Mouse (Mus musculus) left cerebral cortex, adult 2 months (tissue): ENCODE measurements around the gene Nploc4. TPM values are rescaled to one million over a fixed set of nuclear protein-coding genes. Genes with fewer than 3 reads are reported as not detected.

Experiments
- DNase-seq, 2 experiments: peaks; one replicate each; pipeline ENCODE4 v3.0.0; 2021 to 2022; ENCODE audit warnings: low spot score in 2 of 2, mixed read lengths in 1 of 2; ENCODE audit errors: extremely low spot score in 1 of 2
- H3K27ac ChIP-seq: fragments of 200-600 bp; 2 replicates; pipeline ENCODE4 v1.8.1; 2022
- H3K4me3 ChIP-seq: fragments of 200-600 bp; 2 replicates; pipeline ENCODE4 v1.8.1; 2022
- CTCF ChIP-seq: fragments of 200-600 bp; IDR thresholded peaks from 2 replicates; pipeline ENCODE4 v1.8.1; 2022; ENCODE audit warnings: antibody characterized with exemption, mild to moderate bottlenecking, moderate library complexity
- intact Hi-C: fragments of 180-260 bp; cut with DNase I; formaldehyde crosslinking; loops from one replicate; pipeline ENCODE4 v1.15.1; 2025
- total RNA-seq, 2 experiments: library from RNA; stranded (reverse); gene quantifications; 2 replicates each; pipeline ENCODE4 v1.2.3; 2021

Gene Nploc4
- total RNA-seq, 2 experiments from 2014 or later, result 70.9 to 72.4 TPM

GRCm38 (mm10) chr11:120376302-120377160 lies 61.0 kb downstream of the Nploc4 start:
- no peak for TF ChIP-seq CTCF
- Histone ChIP-seq H3K27ac (no peak overlapping the region), H3K4me3 (no peak overlapping the region)
- DNase-seq, result no peak
- intact Hi-C loops, result no loop called here

GRCm38 (mm10) chr11:120375324-120375723 lies 62.2 kb downstream of the Nploc4 start:
- Histone ChIP-seq H3K4me3 (no peak overlapping the region), H3K27ac (no peak overlapping the region)
- TF ChIP-seq CTCF, result no peak
- no peak for DNase-seq
- intact Hi-C loops, result no loop called here

DNA sequence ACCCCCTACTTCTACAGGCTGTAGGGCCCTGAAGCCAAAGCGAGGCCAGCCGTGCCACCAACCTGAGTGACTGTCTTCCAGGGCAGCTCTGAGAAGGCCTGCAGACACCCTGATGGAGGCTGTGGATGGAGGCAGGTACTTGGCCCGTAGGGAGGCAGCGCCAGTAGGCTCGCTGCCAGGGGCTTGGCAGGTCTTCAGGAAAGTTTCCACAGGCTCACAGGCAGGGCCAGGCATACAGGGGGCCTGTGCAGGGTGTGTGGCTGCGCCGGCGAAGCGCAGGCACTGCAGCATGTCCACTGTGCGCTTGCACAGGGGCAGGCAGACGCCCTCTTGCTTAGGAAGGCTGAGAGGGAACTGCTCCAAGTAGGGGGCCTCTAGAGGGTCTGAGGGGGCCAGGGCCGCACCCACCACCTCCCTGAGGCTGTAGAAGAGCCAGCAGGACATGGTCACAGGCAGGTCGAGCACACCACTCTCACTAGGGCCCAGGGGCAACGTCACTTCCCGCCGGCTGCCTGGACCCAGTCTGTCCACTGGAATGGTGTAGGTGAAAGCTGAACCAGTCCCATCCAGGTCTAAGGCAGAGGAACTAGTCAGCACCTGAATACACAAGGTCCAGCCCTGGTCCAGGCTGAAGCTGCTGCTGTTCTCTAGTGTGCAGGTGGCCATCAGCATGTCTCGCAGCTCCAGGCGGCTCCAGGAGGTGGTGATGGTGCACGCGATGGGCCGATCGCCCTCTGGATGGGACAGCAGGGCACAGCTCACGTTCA lies 63.5 kb downstream of the Nploc4 start:
- DNase-seq, result no peak
- intact Hi-C loops, result no loop called here
- Histone ChIP-seq H3K27ac (no peak overlapping the region), H3K4me3 (no peak overlapping the region)
- no peak for TF ChIP-seq CTCF

GRCm38 (mm10) chr11:120373025-120373424 lies 64.5 kb downstream of the Nploc4 start:
- peak; percentile 7; the same call in 1 of the 2 replicates for TF ChIP-seq CTCF
- no peak overlapping the region for H3K4me3 ChIP-seq
- H3K27ac ChIP-seq, result no peak overlapping the region
- DNase-seq, result no peak
- intact Hi-C loops, result no loop called here

DNA sequence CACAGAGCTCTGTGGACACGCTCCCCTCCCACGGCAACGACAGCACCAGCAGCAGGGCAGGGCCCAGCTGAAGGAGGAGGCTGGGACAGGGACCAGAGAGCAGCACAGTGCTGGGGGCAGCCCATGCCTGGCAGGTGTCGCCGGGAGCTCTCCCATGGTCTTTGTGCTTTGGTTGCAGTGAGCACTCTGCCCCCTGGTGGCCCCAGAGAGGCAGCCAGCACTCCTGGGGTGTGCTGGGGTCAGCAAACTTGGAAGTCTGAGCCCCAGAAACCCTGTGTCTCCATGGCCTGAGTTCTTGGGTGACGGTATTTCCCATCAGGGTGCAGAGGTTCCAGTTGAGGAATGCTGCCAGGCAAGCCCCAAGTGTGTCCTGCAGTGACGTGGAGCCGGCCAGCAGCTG lies 67.9 kb downstream of the Nploc4 start:
- Histone ChIP-seq H3K27ac (no peak overlapping the region), H3K4me3 (no peak overlapping the region)
- intact Hi-C loops, result loop anchor here (2.0 kb wide), 1 partner anchor 15 kb away; no protein-coding TSS in a partner anchor
- DNase-seq, result peak; percentile 61 to 62
- peak; percentile 82 for TF ChIP-seq CTCF

- Histone ChIP-seq H3K4me3 (no peak overlapping the region), H3K27ac (no peak overlapping the region)
- intact Hi-C loops, result no loop called here
- TF ChIP-seq CTCF, result no peak
- DNase-seq, result no peak
Measured at GRCm38 (mm10) chr11:120366443-120367027, 71.0 kb downstream of the Nploc4 start.

- no peak for TF ChIP-seq CTCF
Measured at GRCm38 (mm10) chr11:120362891-120363290, 74.6 kb downstream of the Nploc4 start.

DNA sequence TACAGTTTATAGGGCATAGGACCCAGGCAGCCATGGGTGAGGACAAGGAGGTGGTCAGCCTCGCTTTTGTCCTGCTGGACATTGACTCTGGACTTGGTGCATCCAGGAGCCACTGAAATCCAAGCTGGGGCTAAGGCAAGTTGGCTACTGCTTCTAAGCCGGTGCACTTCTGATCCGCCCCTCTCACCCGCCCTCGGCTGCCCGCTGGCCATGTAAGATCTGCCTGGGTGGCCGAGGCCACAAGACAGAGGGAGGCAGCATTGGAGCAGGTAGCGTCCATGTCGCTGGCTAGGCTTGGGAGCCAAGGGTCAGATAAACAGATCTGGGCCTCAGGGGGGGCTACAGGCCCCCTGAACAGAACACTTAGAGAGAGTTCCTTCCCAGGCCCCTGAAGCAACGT lies 76.2 kb downstream of the Nploc4 start, which contains the start of gene Fscn2:
Fscn2 (plus strand) TSS at position 240 of the 400 bp plus-strand sequence.
- Histone ChIP-seq H3K4me3 (no peak within 1 kb of the TSS), H3K27ac (no peak within 1 kb of the TSS)
- TF ChIP-seq CTCF, result no peak
- DNase-seq, result no peak
- intact Hi-C loops, result no loop called here

More at GRCm38 (mm10) chr11:120362891-120363290, 74.6 kb downstream of the Nploc4 start:
- H3K4me3 ChIP-seq, result no peak overlapping the region
- intact Hi-C loops, result no loop called here
- H3K27ac ChIP-seq, result no peak overlapping the region
- DNase-seq, result no peak

DNA sequence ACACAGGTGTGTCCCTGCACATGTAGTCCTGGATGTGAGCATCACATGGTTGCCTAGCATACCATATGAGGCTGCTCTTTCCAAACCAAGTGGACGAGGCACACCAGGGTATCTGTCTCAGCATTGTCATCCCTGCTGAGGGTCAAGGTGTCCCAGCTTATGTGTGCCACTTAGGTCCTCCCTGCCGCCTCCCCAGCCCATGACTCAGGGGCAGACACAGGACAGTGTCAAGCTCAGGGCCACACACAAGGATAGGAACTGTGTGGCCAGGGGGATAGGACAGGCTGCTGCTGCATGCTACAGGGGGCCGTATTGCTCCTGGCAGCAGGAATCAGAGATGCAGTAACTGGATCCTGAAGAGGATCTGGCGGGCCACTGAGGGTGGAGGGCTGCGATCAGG lies 76.8 kb downstream of the Nploc4 start:
- no peak for TF ChIP-seq CTCF
- no peak overlapping the region for H3K27ac ChIP-seq

DNA sequence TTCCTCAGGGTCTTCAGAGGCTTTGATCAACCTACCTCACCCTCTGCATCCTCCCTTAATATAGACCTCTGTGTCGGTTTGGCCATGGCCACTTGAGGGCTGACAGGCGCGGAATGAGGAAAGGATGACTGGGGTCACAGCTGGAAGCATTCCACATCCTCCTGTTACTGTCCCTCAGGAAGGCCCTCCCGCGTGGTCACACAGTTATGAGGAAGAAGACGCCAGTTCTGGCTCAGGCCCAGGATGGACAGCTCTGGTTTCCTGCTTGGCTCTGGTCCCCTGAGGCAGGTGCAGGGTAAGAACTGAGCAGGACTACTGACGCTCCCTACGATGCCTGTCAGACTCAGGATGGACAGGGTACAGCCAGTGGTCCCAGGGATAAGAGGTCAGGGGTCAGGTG lies 77.4 kb downstream of the Nploc4 start:
- no peak for DNase-seq
- Histone ChIP-seq H3K4me3 (no peak overlapping the region), H3K27ac (no peak overlapping the region)
- no peak for TF ChIP-seq CTCF
- intact Hi-C loops, result no loop called here

More for the DNA sequence above, 76.8 kb downstream of the Nploc4 start:
- DNase-seq, result no peak
- intact Hi-C loops, result no loop called here
- no peak overlapping the region for H3K4me3 ChIP-seq

- H3K27ac ChIP-seq, result no peak overlapping the region
- no peak for TF ChIP-seq CTCF
- no peak overlapping the region for H3K4me3 ChIP-seq
- DNase-seq, result no peak
- intact Hi-C loops, result no loop called here
Measured at GRCm38 (mm10) chr11:120359391-120359790, 78.1 kb downstream of the Nploc4 start.

DNA sequence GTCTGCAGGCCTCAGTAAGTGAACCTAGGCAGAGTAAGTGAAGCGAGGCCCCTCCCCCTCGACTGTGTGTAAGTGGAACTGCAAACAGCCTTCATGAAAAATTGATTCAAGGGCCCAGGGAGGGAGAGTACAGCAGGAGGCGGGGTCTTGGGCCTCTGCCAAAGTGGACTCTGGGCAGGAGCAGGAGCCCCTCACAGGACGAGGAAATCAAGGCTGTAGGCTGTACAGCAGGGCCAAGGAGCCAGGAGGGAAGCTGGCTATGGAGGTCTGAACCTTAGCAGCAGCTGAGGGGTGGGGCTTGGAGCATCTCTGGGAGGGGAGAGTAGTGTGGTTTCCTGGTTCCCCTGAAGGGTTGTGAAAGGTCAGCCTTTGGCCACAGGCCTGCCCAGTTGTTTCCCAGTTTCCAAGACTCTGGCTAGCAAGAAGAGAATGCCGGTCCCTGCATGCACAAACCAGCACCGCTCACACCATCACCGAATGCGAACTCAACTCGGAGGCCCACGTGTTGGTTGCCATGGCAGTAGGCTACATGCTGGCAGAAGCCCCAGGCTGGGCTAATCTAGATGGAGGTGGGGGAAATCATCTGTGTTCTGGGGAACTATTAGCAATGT lies 79.6 kb downstream of the Nploc4 start:
- no peak for TF ChIP-seq CTCF
- intact Hi-C loops, result no loop called here

More for the DNA sequence above, 79.6 kb downstream of the Nploc4 start:
- Histone ChIP-seq H3K4me3 (no peak overlapping the region), H3K27ac (peak overlapping the region; percentile 59)
- DNase-seq, result peak; percentile 66 to 77
